Mouse (Mus musculus) natural killer cell, adult 2 months (primary cell): ENCODE results near the gene Trim72.

Source experiments
- DNase-seq, 2 experiments: peaks; one replicate each; pipeline ENCODE4 v3.0.0; 2022; ENCODE audit warnings: low spot score in 2 of 2

The Trim72 gene

GRCm38 (mm10) chr7:128003688-128004087, at the start of gene Trim72:
Trim72 (plus strand) TSS chr7:128003949.
- no peak for DNase-seq

DNA sequence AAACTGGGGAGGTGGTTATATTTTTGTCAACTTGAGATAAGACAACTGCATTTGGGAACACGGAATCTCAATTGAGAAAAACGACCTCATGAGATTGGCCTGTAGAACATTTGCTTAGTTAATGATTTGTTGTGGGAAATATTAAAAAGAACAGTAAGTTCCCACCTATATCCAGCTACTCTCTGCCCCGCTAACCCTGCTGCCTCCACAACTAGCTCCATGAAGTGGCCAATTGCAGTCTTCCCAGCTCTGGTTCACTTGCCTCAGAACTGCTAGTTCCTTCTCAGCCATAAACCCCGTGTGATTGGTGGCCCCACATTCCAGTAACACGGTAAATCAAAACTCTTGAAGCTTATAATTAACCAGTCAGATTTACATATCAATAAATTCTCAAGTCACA, 44.4 kb upstream of the Trim72 start:
- no peak for DNase-seq

DNA sequence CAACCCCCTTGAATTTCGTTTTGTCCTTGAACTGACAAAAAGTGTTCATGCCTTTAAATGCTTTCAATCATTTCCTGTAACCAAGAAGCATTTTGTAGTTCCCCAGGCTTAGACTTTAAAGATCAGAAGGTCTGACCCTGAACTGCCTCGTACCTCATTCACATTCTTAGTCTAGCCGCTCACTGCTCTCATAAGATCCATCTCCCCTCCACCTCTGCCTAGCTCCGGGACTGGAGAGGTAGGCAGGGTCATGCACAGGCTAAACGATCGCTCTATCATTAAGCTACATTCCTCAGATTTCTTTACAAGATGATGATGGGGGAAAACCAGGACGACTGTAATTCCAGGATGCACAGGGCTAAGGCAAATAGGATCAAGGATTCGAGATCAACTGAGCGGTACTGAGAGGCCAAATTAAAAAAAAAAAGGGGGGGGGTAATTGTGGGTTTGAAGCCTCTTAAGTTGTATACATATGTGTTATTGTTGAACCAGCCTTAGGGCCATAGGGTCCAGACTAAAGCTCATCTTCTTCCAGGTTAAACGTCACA, 37.3 kb upstream of the Trim72 start:
- DNase-seq, result no peak

GRCm38 (mm10) chr7:127967004-127967921, 36.5 kb upstream of the Trim72 start, which contains the start of gene Fus:
Fus (plus strand) TSS chr7:127967457.
- peak; percentile 97 for DNase-seq

DNA sequence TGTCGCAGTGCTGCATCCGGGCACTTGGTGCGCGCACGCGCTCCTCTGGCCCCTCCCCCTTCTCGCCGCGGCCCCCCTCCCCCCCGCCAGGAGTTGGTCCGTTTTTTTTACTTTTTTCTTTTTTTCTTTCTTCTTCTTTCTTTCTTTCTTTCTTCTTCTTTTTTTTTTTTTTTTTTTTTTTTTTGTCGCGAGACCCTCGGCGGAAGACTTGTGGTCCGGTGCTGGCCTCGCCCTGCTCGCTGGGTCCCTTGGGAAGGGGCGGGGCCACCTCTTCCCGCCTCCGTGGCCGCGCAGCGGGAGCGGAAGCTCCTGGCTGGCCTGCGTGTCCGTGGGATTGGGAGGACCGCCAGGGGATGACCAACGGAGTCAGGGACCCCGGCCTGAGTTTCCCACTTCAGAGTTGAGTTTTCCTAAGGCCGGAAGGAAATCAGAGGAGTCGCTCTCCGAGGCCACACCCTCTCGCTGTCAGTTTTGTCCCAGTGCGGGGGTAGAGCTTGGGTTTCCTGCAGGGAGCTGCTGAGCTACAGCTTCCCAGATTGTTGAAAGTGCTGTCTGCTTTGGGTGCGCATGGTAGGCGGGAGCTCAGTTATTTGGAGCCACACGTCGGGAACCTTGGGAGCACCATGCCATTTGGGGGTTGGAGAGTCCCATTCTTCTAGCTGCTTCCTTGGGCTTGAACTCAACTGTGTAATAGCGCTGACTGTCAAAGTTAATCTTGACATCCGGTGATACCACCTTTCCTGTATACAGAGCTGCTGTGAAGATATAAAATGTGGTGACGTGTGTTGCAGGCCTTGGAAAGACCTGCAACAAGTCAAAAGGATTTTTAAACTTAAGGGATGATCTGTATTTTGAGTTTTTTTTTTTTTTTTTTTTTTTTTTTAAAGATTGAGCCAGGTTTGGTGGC, 35.6 kb upstream of the Trim72 start:
- DNase-seq, result peak; percentile 29 to 37

GRCm38 (mm10) chr7:127974413-127974930, 29.3 kb upstream of the Trim72 start:
- no peak for DNase-seq

GRCm38 (mm10) chr7:127978856-127979255, 24.9 kb upstream of the Trim72 start:
- DNase-seq, result no peak

DNA sequence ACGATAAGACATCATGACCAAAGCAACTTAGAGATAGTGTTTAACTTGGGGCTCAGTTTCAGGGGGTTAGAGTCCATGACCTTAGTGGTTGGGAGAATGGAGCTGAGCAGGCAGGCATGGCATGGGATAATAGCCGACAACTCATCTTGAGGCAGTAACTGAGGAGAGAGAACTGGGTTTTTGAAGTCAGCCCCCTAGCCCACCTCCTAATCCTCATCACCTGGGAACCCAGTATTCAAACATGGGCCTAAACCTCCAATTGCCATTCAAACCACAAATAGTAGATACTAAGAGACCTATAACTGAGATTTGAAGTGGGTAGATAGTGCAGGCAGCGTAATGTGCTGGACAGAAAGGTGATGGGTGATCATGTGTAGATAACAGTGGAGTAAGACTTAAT, 23.1 kb upstream of the Trim72 start:
- DNase-seq, result no peak

GRCm38 (mm10) chr7:127988904-127989303, 14.8 kb upstream of the Trim72 start:
- DNase-seq, result no peak

DNA sequence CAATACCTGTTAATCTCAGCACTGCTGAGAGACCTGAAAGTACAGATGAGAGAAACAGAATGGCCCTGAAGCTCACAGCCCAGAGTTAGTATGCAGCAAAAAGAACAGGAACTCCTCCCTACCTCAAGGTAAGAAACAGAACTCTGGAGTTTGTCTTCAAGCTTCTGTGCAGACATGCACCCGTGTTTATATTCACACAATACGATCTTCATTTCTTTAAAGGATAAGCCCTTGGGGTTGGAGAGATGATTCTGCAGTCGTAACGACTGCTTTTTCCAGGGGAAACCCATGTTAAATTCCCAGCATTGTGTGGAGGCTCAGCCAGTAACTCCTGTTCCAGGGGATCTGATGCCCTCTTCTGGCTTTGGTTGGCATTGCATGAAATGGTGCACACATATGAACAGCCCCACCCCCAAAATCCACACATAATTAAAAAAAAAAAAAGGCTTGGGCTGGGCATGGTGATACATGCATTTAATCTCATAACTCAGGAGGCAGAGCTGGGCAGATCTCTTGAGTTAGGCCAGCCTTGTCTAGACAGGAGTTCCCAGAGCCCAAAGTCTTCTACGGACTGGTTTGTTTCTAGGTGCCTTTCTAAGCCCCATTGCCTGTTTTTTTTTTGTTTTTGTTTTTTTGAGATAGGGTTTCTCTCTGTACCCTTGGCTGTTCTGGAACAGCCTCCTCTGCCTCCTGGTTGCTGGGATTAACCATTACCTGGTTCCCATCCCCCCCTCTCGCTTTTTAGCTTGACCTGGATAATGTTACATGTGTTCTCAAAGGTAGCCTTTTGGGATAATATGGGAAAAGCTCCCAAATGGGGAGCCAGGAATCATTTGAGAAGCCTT, 11.9 kb upstream of the Trim72 start:
- peak; percentile 60 to 79 for DNase-seq

DNA sequence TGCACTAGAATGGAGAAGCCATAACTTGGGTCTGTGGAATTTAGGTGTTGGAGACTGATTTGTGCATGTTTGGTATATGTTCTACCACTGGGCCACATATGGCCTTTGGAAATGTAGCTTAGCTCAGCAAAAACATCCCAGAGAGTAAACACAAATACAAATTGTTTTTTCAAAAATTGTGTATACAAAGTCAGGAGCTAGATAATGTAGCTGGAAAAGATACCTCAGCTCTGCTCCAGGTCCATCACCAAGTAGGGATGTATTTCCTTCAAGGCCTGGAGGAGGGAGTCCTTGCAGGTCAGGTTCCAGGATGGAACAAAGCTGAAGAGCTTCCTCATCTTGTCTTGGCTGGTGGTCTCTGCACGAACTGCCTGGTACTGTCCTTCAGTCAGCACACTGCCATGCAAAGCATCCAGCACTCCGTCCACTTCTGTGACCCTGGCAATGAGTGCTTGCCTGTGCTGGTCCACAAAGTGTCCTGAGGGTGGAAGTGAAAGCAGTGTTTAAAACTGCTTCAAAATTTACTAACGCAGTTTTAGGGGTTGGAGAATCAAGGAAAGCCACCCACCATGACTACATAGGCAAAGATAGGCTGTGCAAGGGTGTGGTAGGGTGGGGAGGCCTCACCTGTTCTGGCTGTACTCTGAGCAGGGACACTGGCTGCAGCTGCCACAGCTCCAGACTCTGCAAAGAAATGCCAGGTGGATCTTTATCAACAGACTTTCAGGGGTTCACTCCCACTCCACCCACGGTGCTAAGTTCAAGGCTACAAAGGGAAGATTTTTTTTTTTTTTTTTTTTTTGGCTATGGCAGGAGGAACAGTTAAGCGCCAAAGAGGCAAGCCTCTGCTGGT, 11.0 kb upstream of the Trim72 start:
- DNase-seq, result no peak

- DNase-seq, result peak; percentile 72
Measured at GRCm38 (mm10) chr7:127993341-127993977, 10.3 kb upstream of the Trim72 start, which contains the start of gene Pycard. Pycard (minus strand) TSS chr7:127993867.

- no peak for DNase-seq
Measured at GRCm38 (mm10) chr7:127999436-127999835, 4.3 kb upstream of the Trim72 start.

GRCm38 (mm10) chr7:128000068-128000950, 3.4 kb upstream of the Trim72 start:
- no peak for DNase-seq

GRCm38 (mm10) chr7:128003098-128003497, 651 bp upstream of the Trim72 start:
- no peak for DNase-seq

- no peak for DNase-seq
Measured at GRCm38 (mm10) chr7:128004150-128004486, 369 bp downstream of the Trim72 start.

- DNase-seq, result no peak
Measured at GRCm38 (mm10) chr7:128004487-128005362, 976 bp downstream of the Trim72 start.

DNA sequence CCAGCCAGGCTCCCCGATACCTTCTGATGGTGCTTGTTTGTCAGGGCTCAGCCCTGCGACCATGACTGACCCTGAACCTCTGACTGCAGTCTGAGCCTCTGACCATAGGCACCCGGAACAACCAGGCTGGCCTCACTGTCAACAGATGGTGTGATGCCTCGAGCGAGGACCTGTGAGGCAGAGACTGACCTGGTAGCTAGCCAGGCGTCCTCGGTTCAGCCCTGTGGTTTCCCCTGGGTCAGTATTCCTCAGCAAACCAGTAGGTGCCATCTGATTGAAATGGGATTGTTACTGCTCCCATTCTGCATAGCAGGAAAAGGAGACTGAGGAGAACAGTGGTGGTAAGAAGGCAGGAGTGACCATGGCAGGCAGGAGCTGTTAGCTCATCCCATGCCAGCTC, 2.4 kb downstream of the Trim72 start:
- DNase-seq, result no peak
